Mouse (Mus musculus): ENCODE measurements at regions not wholly inside any gene's neighbourhood (a gene's known extent, or its start where the extent isn't known, plus 50 kb on each side); places are given as distances from the start of the nearest gene placed in this dataset.

- TF ChIP-seq KAT2A (IDR thresholded peaks at IDR 0.05; ENCODE audit: insufficient replicate concordance, low read length) (no peak), HCFC1 (IDR thresholded peaks at IDR 0.05; ENCODE audit: low read depth, low read length) (peak; percentile 7; the same call in 1 of the 2 replicates), USF1 (IDR thresholded peaks at IDR 0.05; ENCODE audit: low read depth, low read length) (no peak), NRF1 (IDR thresholded peaks at IDR 0.05; ENCODE audit: low read depth, low read length) (no peak), TBP (conservative IDR thresholded peaks at IDR 0.05; ENCODE audit: low read depth, low read length) (peak; percentile 93), MEF2A (IDR thresholded peaks at IDR 0.05; ENCODE audit: borderline replicate concordance, low read depth, low read length) (no peak), EP300 (IDR thresholded peaks at IDR 0.05; ENCODE audit: low read length) (peak; percentile 27; the same call in 1 of the 2 replicates)
Observed at GRCm38 (mm10) chr15:97459606-97460359, 212.7 kb upstream of the Amigo2 start.
